Mouse (Mus musculus): ENCODE measurements around the gene B430306N03Rik.

Gene B430306N03Rik

DNA sequence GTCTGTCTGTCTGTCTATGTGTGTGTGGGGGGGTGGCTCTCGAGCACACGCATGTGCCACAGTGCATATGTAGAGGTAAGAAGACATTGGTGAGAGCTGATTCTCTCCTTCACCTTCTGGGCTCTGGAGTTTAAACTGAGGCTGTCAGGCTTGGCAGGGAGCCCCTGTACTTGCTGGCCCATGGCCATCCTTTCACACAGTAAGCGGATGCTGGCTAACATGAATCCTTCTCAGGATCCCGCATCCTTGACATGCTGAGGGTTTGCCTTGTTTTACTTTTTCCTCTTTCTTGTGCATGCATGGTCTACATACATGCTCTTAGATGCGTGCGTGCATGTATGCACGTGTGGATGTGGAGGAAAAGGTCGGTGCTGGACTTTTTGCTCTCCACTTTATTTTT, 47.0 kb downstream of the B430306N03Rik start:
- no peak for DNase-seq (ENCODE audit: low read depth)

- DNase-seq (ENCODE audit: low read depth), result no peak
These were observed 47.6 kb downstream of the B430306N03Rik start for GRCm38 (mm10) chr17:48363421-48363965.

DNA sequence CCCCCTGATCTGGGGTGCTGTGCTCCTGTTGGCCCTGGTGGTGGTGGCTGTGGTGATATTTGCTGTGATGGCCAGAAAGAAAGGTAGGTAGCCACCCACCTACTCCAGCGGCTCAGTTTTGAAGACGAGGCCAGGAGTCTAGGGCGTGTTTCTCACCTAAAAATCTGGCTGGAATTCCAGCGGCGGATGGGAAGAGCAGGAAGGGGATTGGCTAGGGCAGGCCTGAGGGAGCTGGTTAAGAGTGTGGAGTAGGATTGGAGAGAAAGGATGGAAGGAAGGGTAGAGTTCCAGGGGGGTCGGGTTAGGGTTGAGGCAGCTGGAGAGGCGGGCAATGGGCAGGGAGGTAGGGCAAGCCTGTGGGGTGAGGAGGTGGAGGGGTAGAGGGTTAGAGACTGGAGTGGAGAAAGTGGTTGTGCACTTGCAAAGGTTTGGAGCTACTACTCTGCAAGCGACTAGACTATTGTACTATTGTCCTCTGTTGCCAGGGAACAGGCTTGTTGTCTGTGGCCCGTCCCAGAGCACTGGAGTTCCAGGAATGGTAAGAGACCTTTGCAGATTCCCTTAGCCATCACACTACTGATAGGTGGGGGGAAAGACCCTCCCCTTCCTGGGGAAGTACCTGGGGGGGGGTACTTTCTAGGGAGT, 49.7 kb downstream of the B430306N03Rik start:
- no peak for DNase-seq (ENCODE audit: low read depth)

DNA sequence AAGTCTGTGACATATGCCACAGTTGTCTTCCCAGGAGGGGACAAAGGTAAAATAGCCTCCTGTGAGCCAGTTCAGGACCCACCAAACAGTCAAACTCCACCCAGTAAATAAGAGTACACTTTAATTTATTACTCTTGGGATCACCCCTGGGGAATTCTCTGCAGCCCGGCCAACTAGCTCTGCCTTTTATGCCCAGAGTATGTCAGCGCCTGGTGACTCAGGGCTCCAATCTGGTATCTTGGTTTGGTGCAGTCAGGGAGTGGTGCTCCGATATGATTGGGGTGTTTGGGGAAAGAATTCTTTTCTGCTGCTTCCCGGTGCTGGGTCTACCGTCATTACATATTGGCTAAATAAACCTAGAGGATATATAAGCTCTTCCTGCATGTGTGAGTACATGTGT, 50.9 kb downstream of the B430306N03Rik start:
- no peak for DNase-seq (ENCODE audit: low read depth)

- no peak for DNase-seq (ENCODE audit: low read depth)
These were observed 55.7 kb downstream of the B430306N03Rik start for GRCm38 (mm10) chr17:48371621-48372020.

DNA sequence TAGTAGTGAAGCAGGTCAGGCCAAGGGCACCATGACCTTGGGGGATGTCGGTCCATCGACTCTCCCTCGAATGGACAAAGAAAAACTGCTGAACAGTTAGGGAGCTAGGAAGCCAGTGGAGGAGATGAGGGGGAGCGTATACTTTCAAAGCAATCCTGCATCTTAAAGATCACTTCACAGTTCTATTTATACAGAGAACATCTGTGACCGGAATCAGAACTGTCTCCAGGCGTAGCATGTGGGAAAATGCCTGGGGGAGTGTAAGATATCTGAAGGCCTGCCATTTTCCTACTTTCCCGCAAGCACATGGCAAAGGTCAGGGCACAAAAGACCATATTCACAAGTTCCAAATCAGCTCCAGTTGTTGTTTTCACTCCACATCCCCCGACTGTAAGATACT, 57.0 kb downstream of the B430306N03Rik start:
- DNase-seq (ENCODE audit: low read depth), result no peak

DNA sequence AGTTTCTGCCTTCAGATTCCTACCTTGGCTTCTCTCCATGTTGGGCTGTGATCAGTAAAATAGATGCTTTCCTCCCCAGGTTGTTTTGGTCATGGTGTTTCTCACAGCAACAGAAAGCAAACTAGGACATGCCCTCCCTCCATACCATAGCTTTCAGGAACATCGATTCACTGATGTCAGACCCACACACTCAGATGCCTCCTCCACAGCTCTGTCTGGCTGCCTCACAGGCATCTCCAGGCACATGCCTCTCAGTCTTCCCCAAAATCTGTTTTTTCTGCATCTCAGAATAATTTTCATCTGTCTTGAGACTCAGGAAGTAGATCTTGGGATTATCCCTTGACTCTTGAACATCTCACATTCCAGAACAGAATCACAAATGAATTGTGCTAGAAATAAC, 60.2 kb downstream of the B430306N03Rik start:
- no peak for DNase-seq (ENCODE audit: low read depth)
